Comparison of ENCODE assay signal across 10 mouse cellular contexts in genomic region chr3:87115726-87116540, GRCm38 (mm10). TPM values are rescaled to one million over a fixed set of nuclear protein-coding genes. Genes with fewer than 3 reads are reported as not detected.
A peak's percentile ranks its signal among the peaks of the same experiment; 100 is the strongest.
DNase-seq lines count a peak whose midpoint lies in the region; ATAC-seq and TF ChIP-seq lines count a peak whose summit lies in the region.
"Had no signal": no experiment of that assay in that cellular context is flagged by ENCODE, and none has a peak within 500 bp of the region (broad histone marks: within the 10 kb centered on the region; RNA-seq: fewer than 3 reads in every experiment).

No protein-coding gene starts in this region.

- ATAC-seq in midbrain, embryonic 11.5 days (ENCODE audit: low FRiP score), result no peak

- no peaks in the 10 kb centered on the region for H3K9me3 ChIP-seq in midbrain, embryonic 11.5 days (ENCODE audit: control insufficient read depth, low read length)
- H3K9me3 ChIP-seq: forebrain, embryonic 12.5 days had no signal

- no peaks in the 10 kb centered on the region for H3K79me2 ChIP-seq in liver, adult 2 months (ENCODE audit: control insufficient read depth, insufficient read depth, low read length)

- peak overlapping the region; percentile 82 for H3K27ac ChIP-seq in gastrocnemius, adult 2 months
- H3K27ac ChIP-seq in liver, adult 2 months (replicated peaks; ENCODE audit: insufficient read depth, low read depth, low read length), result peak overlapping the region; percentile 41; the same call in 1 of the 2 replicates
- H3K27ac ChIP-seq in midbrain, embryonic 11.5 days (ENCODE audit: low read depth, low read length), result no peak overlapping the region
- H3K27ac ChIP-seq: forebrain, embryonic 12.5 days had no signal

- no peaks in the 10 kb centered on the region for H3K36me3 ChIP-seq in liver, adult 2 months (ENCODE audit: control insufficient read depth, insufficient read depth, low read length)
- H3K36me3 ChIP-seq in midbrain, embryonic 11.5 days (ENCODE audit: control insufficient read depth, insufficient read depth, low read length), result no peaks in the 10 kb centered on the region

- no peak overlapping the region for H3K4me3 ChIP-seq in gastrocnemius, adult 2 months
- H3K4me3 ChIP-seq in liver, adult 2 months (ENCODE audit: insufficient read depth, low read depth, low read length), result no peak overlapping the region
- H3K4me3 ChIP-seq in midbrain, embryonic 11.5 days (ENCODE audit: low read depth, low read length), result no peak overlapping the region
- H3K4me3 ChIP-seq: forebrain, embryonic 12.5 days had no signal

- 84% methylated on average over 6 of the region's 6 CpGs for WGBS in liver, adult 2 months
- 82% methylated on average over 6 of the region's 6 CpGs for WGBS in midbrain, embryonic 11.5 days

- no peak overlapping the region for H3K9ac ChIP-seq in liver, adult 2 months (ENCODE audit: low read depth, low read length)
- no peak overlapping the region for H3K9ac ChIP-seq in midbrain, embryonic 11.5 days (ENCODE audit: low read length)
- H3K9ac ChIP-seq: forebrain, embryonic 12.5 days had no signal

- no peak for TF ChIP-seq POLR2A in liver, adult 2 months (IDR thresholded peaks at IDR 0.05; ENCODE audit: extremely low read depth, insufficient read depth, low read length)

- H3K4me1 ChIP-seq in liver, adult 2 months (ENCODE audit: control insufficient read depth, insufficient read depth, low read length), result no peaks in the 10 kb centered on the region
- no peaks in the 10 kb centered on the region for H3K4me1 ChIP-seq in midbrain, embryonic 11.5 days (ENCODE audit: control insufficient read depth, insufficient read depth, low read length)

- TF ChIP-seq CTCF in gastrocnemius, adult 2 months (IDR thresholded peaks at IDR 0.05), result no peak
- TF ChIP-seq CTCF in liver, adult 2 months (IDR thresholded peaks at IDR 0.05; ENCODE audit: low read depth, low read length), result no peak

- no peak overlapping the region for H3K4me2 ChIP-seq in midbrain, embryonic 11.5 days
- H3K4me2 ChIP-seq: forebrain, embryonic 12.5 days had no signal

- no peaks in the 10 kb centered on the region for H3K27me3 ChIP-seq in liver, adult 2 months (ENCODE audit: control insufficient read depth, insufficient read depth, low read length)
- no peaks in the 10 kb centered on the region for H3K27me3 ChIP-seq in midbrain, embryonic 11.5 days (ENCODE audit: control insufficient read depth, insufficient read depth, low read length)
- H3K27me3 ChIP-seq: forebrain, embryonic 12.5 days had no signal

- no peak for DNase-seq in gastrocnemius, adult 2 months
- no peak for DNase-seq in gastrocnemius, postnatal 10 days
- no peak for DNase-seq in liver, adult 2 months (ENCODE audit: extremely low read depth, low read depth, low spot score)
- no peak for DNase-seq in liver
- DNase-seq in fibroblast of lung, adult 2 months (ENCODE audit: low read depth), result peak; percentile 73
- peak; percentile 50 for DNase-seq in skeletal muscle tissue, adult 2 months (ENCODE audit: low read depth, low spot score)
- no peak for DNase-seq in thymus, postnatal 10 days (ENCODE audit: low spot score in 2 of 2)
- no peak for DNase-seq in midbrain, embryonic 11.5 days (ENCODE audit: low spot score, missing footprints)
- DNase-seq: right cerebral cortex, adult 18-20 months had no signal

- intact Hi-C loops in gastrocnemius, adult 2 months (cut with DNase I), result no loop called here

RNA-seq across cellular contexts. Expression of gene Kirrel, which starts 58.6 kb away (rescaled TPM):
- total RNA-seq in gastrocnemius, adult 2 months (2021), result 1 to 10 TPM; 4.1 to 5.7 TPM
- total RNA-seq in gastrocnemius, postnatal 10 days (2021), result 10 to 100 TPM; 13.7 to 19.0 TPM
- total RNA-seq in liver, adult 2 months (2014; rRNA removed), result 0.40 and 0.46 TPM in 2 replicates
- 0.78 and 0.81 TPM in 2 replicates for polyA plus RNA-seq in liver, adult 2 months (2012; rRNA removed)
- polyA plus RNA-seq in midbrain, embryonic 11.5 days (2014; fragmentation: Nextera tagmentation; extraction: Ambion mirVana), result 6.4 and 7.4 TPM in 2 replicates

Comparison
In these comparisons a context has a peak if more than half of its experiments do, and no peak if none do; other contexts are left out.
1. DNase-seq: peak in fibroblast of lung, adult 2 months (single experiment) and skeletal muscle tissue, adult 2 months (single experiment); none in gastrocnemius, adult 2 months (single experiment), gastrocnemius, postnatal 10 days (single experiment), liver, adult 2 months (single experiment), liver (single experiment), thymus, postnatal 10 days (0 of 2) and midbrain, embryonic 11.5 days (single experiment).